Mouse (Mus musculus) erythroblast, embryonic 14.5 days (primary cell): Measurements from ENCODE around the gene Stac2.

Source experiments
- GATA1 ChIP-seq: IDR thresholded peaks from 2 replicates; pipeline ENCODE4 v1.6.1; 2012; ENCODE audit warnings: low read length, inconsistent platforms, mixed read lengths
- TAL1 ChIP-seq: IDR thresholded peaks from 3 replicates; pipeline ENCODE4 v1.6.1; 2012; ENCODE audit warnings: low read length, inconsistent platforms, mixed read lengths

GRCm38 (mm10) chr11:98005686-98006085 lies 47.6 kb downstream of the Stac2 start:
- TF ChIP-seq GATA1 (no peak), TAL1 (no peak)
